Mouse (Mus musculus) lung, embryonic 15.5 days (tissue): ENCODE data around the gene Rnf43. TPM values are rescaled to one million over a fixed set of nuclear protein-coding genes. Genes with fewer than 3 reads are reported as not detected.

ENCODE experiments used
- ATAC-seq: fragments of 200-750 bp; cut with Nextera tagmentation; 2 replicates; pipeline ENCODE4 v1.8.0; 2017; ENCODE audit warnings: moderate number of reproducible peaks, borderline replicate concordance; ENCODE audit not compliant: low FRiP score, low TSS enrichment; ENCODE audit errors: extremely low read depth
- H3K27ac ChIP-seq: fragments of 300-500 bp; sonication (generic); 2 replicates; pipeline ENCODE4 v1.5.1; 2015; ENCODE audit warnings: moderate library complexity, mild to moderate bottlenecking, inconsistent platforms
- H3K27me3 ChIP-seq: fragments of 300-500 bp; sonication (generic); 2 replicates; pipeline ENCODE4 v1.6.1; 2015; ENCODE audit warnings: inconsistent platforms
- H3K36me3 ChIP-seq: fragments of 300-500 bp; sonication (generic); 2 replicates; pipeline ENCODE4 v1.6.1; 2015; ENCODE audit warnings: inconsistent platforms
- H3K4me1 ChIP-seq: fragments of 300-500 bp; sonication (generic); 2 replicates; pipeline ENCODE4 v1.6.1; 2015; ENCODE audit warnings: inconsistent platforms
- H3K4me2 ChIP-seq: fragments of 300-500 bp; sonication (generic); 2 replicates; pipeline ENCODE4 v1.6.1; 2015; ENCODE audit warnings: inconsistent platforms, mild to moderate bottlenecking, moderate library complexity
- H3K4me3 ChIP-seq: fragments of 300-500 bp; sonication (generic); 2 replicates; pipeline ENCODE4 v1.5.1; 2015; ENCODE audit warnings: mild to moderate bottlenecking, inconsistent platforms
- H3K9ac ChIP-seq: fragments of 300-500 bp; sonication (generic); 2 replicates; pipeline ENCODE4 v1.6.1; 2015; ENCODE audit warnings: inconsistent platforms
- H3K9me3 ChIP-seq: fragments of 300-500 bp; sonication (generic); 2 replicates; pipeline ENCODE4 v1.6.1; 2016; ENCODE audit warnings: inconsistent platforms
- WGBS: fragments of 180-500 bp; shearing (Covaris S2); methylation state at CpG from one replicate; pipeline ENCODE4 v1.1.7; 2015; 5-methylcytosine and 5-hydroxymethylcytosine counted together
- polyA plus RNA-seq: library from polyadenylated mRNA; unstranded; fragments of >200 nt; fragmentation: Nextera tagmentation; extraction: Ambion mirVana; gene quantifications from 2 replicates; pipeline ENCODE4 v1.2.1, GENCODE M21; 2015

The Rnf43 gene
- 14.3 and 16.4 TPM in 2 replicates for polyA plus RNA-seq

DNA sequence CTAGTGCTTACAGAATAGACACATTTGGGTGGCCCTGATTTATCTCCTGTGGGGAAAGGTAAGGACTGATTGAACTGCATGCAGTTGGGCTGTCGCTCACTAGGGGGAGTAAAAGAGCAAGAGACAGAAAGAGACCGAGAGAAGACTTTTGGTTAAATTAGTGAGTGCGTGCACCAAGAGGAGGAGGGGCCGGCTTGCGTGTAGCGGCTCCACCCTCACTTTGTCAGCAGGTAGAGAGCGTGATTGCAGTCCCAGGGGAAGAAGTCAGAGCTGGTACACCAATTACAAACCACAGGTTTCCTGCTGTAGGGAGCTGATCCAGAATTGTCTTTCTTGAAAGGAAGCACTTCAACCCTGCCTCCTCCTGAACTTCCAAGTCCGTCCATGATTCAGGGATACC is at the start of gene Rnf43:
Gene Rnf43 (plus strand): TSS at position 316 of the 400 bp plus-strand sequence.
- peak; percentile 86 for ATAC-seq
- H3K9me3 ChIP-seq = no peaks in the 10 kb centered on the region
- no peaks in the 10 kb centered on the region; the same call in 1 of the 2 replicates for H3K4me1 ChIP-seq
- H3K4me3 ChIP-seq = peak within 1 kb of the TSS; percentile 45
- no peaks in the 10 kb centered on the region for H3K36me3 ChIP-seq
- 3% methylated on average over 8 of the region's 8 CpGs for WGBS
- H3K27ac ChIP-seq = peak within 1 kb of the TSS; percentile 48
- H3K4me2 ChIP-seq = peak within 1 kb of the TSS; percentile 49
- H3K9ac ChIP-seq = peak within 1 kb of the TSS; percentile 48
- H3K27me3 ChIP-seq = no peaks in the 10 kb centered on the region

DNA sequence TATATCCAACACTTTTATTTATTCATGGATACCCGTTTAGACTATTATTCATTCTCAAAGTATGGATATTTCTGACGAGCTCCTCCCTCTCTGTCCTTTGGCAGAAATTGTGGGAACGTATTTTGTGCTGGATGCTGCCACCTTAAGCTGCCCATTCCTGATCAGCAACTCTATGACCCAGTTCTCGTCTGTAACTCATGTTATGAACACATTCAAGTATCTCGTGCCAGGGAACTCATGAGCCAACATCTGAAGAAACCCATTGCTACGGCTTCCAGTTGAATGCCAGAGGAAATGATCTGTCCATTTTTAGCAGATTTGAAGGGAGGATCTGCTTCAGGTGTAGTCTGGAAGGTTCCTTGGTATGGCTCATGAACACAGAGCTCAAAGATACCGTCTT is 48.5 kb upstream of the Rnf43 start:
- Histone ChIP-seq H3K9ac (no peak overlapping the region), H3K4me2 (no peak overlapping the region), H3K36me3 (peaks cover 88% of the 10 kb centered on the region), H3K4me3 (no peak overlapping the region), H3K4me1 (no peaks in the 10 kb centered on the region), H3K27me3 (no peaks in the 10 kb centered on the region), H3K27ac (no peak overlapping the region), H3K9me3 (peaks cover 5% of the 10 kb centered on the region; the same call in 1 of the 2 replicates)
- no peak for ATAC-seq
- 82% methylated on average over 7 of the region's 7 CpGs for WGBS

DNA sequence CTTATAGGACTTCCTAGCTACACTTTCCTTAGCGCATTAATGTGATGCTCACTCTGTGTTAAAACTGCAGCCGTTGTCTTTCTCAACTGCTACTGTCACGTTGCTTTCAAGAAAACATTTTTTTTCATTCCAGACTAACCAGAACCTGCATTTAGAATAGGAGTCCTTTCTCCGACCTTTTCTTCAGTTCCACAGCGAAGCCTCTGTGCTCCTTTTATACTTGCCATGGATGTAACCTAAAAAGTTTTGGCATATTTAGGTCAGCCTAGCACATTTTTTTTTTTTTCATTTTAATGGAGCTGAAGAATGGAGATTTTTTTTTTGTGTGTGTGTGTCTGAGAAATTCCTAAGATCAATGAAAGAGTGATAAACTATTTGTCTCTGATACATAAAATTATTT is 47.0 kb upstream of the Rnf43 start:
- no peak overlapping the region for H3K4me2 ChIP-seq
- peaks cover 5% of the 10 kb centered on the region; the same call in 1 of the 2 replicates for H3K9me3 ChIP-seq
- H3K4me1 ChIP-seq = no peaks in the 10 kb centered on the region
- no peak overlapping the region for H3K9ac ChIP-seq
- whole genome bisulfite sequencing = 89% methylated on average over 5 of the region's 5 CpGs
- no peak overlapping the region for H3K4me3 ChIP-seq
- H3K36me3 ChIP-seq = peaks cover 74% of the 10 kb centered on the region
- H3K27ac ChIP-seq = no peak overlapping the region
- ATAC-seq = no peak
- H3K27me3 ChIP-seq = no peaks in the 10 kb centered on the region

DNA sequence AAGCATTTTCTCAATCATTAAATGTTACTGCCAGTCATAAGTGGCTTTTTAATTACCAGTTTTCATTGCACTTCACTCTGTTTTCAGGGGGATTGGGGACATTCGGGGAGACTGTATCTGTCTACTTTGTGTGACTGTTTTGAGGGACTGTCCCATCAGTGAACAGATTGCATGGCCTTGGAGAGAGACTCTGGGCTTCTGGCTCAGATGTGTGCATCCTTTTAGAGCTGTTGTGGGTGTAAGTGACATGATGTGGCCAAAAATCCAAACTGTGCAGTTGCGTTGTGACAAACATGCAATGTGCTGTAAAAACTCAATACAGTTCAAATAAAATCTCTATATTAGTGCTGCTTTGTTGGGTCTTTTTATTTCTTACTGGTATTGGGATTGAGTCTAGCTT is 46.6 kb upstream of the Rnf43 start:
- Histone ChIP-seq H3K9ac (no peak overlapping the region), H3K4me3 (no peak overlapping the region), H3K4me1 (no peaks in the 10 kb centered on the region), H3K27ac (no peak overlapping the region), H3K4me2 (no peak overlapping the region), H3K9me3 (peaks cover 5% of the 10 kb centered on the region; the same call in 1 of the 2 replicates), H3K27me3 (no peaks in the 10 kb centered on the region), H3K36me3 (peaks cover 70% of the 10 kb centered on the region)
- no peak for ATAC-seq
- 100% methylated on average over 2 of the region's 2 CpGs for WGBS

DNA sequence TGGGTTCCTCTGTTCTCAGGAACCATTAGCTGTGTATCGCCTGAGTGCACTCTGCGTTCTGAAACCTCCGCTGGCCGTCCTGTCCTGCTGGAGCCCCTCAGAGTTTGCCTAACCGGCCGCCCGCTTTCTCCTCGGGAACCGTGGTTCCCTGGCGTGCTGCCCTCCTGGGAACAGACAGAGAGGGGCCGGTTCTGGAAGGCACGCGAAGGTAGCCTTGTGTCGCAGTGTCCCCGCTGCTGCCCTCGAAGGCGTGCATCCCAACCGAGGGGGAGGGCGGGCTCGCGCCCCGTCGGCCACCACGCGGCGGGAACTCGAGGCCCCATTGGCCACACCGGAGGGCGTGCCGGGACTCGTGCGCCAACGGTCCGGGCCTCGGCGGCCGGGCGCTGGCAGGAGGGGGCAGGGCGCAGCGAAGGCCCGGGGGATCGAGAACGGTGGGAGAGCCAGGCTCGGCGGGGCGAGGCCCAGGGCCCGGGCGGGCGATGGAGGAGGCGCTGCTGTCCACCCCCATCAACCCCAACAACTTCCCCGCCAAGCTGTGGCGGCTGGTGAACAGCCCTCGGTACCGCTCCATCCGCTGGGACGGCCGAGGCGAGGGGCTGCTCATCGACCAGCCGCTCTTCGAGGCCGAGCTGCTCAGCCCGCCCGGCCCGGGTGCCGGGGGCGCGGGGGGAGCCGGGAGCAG is 45.6 kb upstream of the Rnf43 start, which contains the start of gene Hsf5:
Gene Hsf5 (plus strand): TSS at position 375 of the 685 bp plus-strand sequence.
- H3K4me1 ChIP-seq = no peaks in the 10 kb centered on the region
- H3K4me3 ChIP-seq = no peak within 1 kb of the TSS
- WGBS = 87% methylated on average over 68 of the region's 69 CpGs
- H3K9me3 ChIP-seq = peaks cover 5% of the 10 kb centered on the region; the same call in 1 of the 2 replicates
- ATAC-seq = no peak; the same call in none of the 2 replicates
- no peak within 1 kb of the TSS for H3K9ac ChIP-seq
- H3K27me3 ChIP-seq = no peaks in the 10 kb centered on the region
- H3K36me3 ChIP-seq = peaks cover 62% of the 10 kb centered on the region
- no peak within 1 kb of the TSS for H3K4me2 ChIP-seq
- H3K27ac ChIP-seq = no peak within 1 kb of the TSS

DNA sequence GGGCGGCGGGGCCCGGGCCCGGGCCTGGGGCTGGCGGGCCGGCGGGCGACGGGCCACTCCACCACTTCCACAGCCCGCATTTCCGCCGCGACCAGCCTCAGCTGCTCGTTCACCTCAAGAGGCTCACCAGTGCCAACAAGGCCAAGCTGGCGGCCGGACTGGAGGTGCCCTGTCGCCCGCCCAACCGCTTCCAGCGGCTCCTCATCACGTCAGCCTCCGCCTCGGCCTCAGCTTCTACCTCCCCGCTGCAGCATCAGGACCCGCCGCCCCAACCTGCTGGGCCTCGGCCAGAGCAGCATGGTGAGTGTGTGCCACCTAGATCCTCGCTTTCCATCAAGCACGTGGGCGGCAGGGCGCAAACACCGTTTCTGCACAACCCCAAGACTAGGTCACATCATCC is 44.9 kb upstream of the Rnf43 start:
- no peak overlapping the region for H3K4me2 ChIP-seq
- WGBS = 92% methylated on average over 32 of the region's 32 CpGs
- H3K27me3 ChIP-seq = no peaks in the 10 kb centered on the region
- no peak overlapping the region for H3K4me3 ChIP-seq
- peaks cover 61% of the 10 kb centered on the region for H3K36me3 ChIP-seq
- peak; percentile 49; the same call in 1 of the 2 replicates for ATAC-seq
- no peak overlapping the region for H3K9ac ChIP-seq
- H3K9me3 ChIP-seq = peaks cover 5% of the 10 kb centered on the region; the same call in 1 of the 2 replicates
- no peak overlapping the region for H3K27ac ChIP-seq
- no peaks in the 10 kb centered on the region for H3K4me1 ChIP-seq

DNA sequence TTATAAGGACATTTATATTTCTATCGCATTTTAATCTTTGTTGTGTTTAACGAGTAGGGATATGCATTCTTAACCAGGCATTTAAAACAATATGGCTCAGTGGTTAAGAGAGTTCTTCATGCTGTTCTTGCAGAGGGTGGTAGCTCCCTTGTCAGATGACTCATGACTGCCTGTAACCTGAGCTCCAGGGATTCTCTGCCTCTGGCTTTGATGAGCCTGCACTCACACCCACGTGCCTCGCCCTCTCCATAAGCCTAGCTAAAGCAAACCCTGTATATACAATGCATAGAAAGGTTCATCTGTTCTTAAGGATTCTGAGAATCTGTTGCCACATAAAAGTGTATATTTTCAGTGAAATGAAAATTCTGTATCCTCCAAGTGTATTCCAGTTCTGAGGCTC is 39.4 kb upstream of the Rnf43 start:
- no peaks in the 10 kb centered on the region for H3K27me3 ChIP-seq
- no peak overlapping the region for H3K27ac ChIP-seq
- no peaks in the 10 kb centered on the region for H3K4me1 ChIP-seq
- no peak for ATAC-seq
- peaks cover 30% of the 10 kb centered on the region for H3K36me3 ChIP-seq
- WGBS = 64% methylated on average over 4 of the region's 4 CpGs
- H3K9ac ChIP-seq = no peak overlapping the region
- H3K4me2 ChIP-seq = no peak overlapping the region
- no peaks in the 10 kb centered on the region for H3K9me3 ChIP-seq
- H3K4me3 ChIP-seq = no peak overlapping the region

DNA sequence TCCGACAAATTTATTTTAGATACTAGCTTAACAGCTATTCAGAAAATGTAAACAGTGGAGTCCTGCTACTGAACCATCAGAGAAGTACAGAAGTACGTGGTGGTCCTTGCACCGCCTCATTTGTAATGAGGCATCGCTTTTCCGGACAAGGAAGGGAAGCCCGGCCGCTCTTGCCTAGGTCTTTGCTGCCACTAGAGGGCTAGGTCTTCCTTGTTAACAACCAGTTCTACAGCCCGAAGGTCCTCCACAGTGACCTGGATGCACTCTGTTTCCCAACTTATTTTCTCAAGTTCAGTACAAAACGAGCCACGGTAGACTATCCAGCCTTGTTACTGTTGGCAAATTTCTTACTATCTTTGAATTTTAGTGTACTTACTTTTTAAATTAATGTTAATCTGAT is 32.7 kb upstream of the Rnf43 start:
- Histone ChIP-seq H3K9me3 (no peaks in the 10 kb centered on the region), H3K27ac (no peak overlapping the region), H3K9ac (no peak overlapping the region), H3K4me2 (no peak overlapping the region), H3K36me3 (0 out of 2 replicates have a peak, but pooled peaks cover 3% of the 10 kb centered on the region), H3K4me3 (no peak overlapping the region), H3K4me1 (no peaks in the 10 kb centered on the region), H3K27me3 (no peaks in the 10 kb centered on the region)
- WGBS = 20% methylated on average over 10 of the region's 10 CpGs
- no peak for ATAC-seq

DNA sequence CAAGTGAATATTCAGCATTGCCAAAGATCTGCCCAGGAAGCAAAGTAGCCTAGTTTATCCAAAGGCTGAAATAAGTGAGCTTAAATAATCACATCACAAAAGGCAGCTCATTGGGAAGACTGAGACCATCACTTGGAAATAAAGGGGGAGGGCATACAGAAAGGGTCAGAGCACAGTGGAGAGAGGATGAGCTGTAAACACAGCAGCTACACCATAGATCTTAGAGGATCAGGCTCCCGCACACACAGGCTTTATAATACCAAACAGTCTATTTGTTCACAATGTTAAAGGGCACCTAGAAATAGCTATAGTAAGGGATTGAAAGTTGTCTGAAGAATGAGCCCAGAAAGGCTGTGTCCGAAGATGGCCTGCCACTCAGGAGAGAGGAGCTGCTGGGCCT is 23.7 kb upstream of the Rnf43 start:
- H3K9me3 ChIP-seq = no peaks in the 10 kb centered on the region
- no peak overlapping the region; the same call in 1 of the 2 replicates for H3K27ac ChIP-seq
- ATAC-seq = no peak
- H3K4me1 ChIP-seq = no peaks in the 10 kb centered on the region
- 19% methylated on average over 2 of the region's 2 CpGs for WGBS
- peak overlapping the region; percentile 45 for H3K9ac ChIP-seq
- peak overlapping the region; percentile 77 for H3K4me2 ChIP-seq
- H3K4me3 ChIP-seq = peak overlapping the region; percentile 46
- no peaks in the 10 kb centered on the region for H3K27me3 ChIP-seq
- no peaks in the 10 kb centered on the region for H3K36me3 ChIP-seq

DNA sequence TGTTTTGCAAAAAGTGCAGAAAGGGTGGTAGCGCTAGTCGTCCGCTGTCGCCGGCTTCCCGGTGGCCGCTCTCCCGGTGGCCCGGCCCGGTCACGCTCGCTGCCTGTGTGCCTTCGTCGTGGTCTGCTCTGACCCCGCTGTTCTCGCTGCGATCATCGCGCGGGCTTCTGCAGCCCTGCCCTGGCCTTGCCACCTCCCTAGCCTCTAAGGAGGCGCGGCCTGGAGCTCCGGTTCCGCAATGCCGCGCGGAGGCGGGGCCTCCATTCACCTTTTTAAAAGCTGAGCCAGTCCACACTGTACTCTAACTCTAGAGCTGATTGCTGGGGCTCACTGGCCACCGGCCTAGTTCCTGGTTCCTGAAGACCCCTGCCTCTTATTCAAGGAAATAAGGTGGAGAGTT is 23.3 kb upstream of the Rnf43 start:
- ATAC-seq = peak; percentile 83
- no peaks in the 10 kb centered on the region for H3K9me3 ChIP-seq
- H3K36me3 ChIP-seq = no peaks in the 10 kb centered on the region
- peak overlapping the region; percentile 45 for H3K9ac ChIP-seq
- H3K4me3 ChIP-seq = peak overlapping the region; percentile 46
- no peak overlapping the region; the same call in 1 of the 2 replicates for H3K27ac ChIP-seq
- no peaks in the 10 kb centered on the region for H3K4me1 ChIP-seq
- H3K27me3 ChIP-seq = no peaks in the 10 kb centered on the region
- H3K4me2 ChIP-seq = peak overlapping the region; percentile 77
- under 1% methylated on average over 29 of the region's 29 CpGs for WGBS

DNA sequence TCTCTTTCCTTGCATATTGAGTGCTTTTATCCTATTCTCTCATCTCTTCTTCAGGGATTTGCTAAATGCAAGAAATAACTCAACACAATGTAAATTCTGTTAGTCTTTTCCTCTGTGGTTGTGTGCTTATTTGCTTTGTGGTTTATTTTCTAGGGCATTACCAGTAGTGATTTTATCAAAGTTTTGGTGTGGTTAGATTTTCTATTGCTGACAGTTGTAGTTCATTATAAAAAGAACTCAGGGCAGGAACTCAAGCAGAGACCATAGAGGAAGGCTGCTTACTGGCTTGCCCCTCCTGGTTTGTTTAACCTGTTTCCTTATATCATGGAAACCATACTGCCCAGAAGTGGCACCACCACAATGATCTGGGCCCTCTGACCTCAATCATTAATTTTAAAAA is 19.7 kb upstream of the Rnf43 start:
- no peak overlapping the region for H3K27ac ChIP-seq
- H3K9ac ChIP-seq = no peak overlapping the region
- no peaks in the 10 kb centered on the region for H3K36me3 ChIP-seq
- no peak overlapping the region for H3K4me2 ChIP-seq
- H3K9me3 ChIP-seq = no peaks in the 10 kb centered on the region
- no peak overlapping the region for H3K4me3 ChIP-seq
- no peaks in the 10 kb centered on the region for H3K27me3 ChIP-seq
- H3K4me1 ChIP-seq = no peaks in the 10 kb centered on the region
- ATAC-seq = no peak

DNA sequence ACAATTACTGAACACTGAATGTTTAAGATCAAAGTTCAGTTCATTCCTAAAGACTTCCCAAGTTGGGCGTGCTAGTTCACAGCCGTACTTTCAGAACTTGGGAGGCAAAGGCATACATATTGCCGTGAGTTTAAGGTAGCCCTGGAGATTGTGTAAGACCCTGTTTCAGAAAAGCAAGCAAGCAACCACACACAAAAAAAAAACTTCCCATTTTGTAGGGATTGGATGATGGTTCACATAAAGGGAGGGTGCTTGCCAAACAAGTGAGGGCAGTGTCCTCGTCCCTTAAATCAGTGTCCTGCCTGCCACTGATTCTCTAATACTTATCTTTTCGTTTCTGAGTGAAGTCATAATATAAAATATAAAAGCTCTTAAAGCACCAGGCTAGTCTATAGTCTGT is 7.8 kb upstream of the Rnf43 start:
- H3K9ac ChIP-seq = no peak overlapping the region
- no peak overlapping the region for H3K27ac ChIP-seq
- no peak overlapping the region for H3K4me2 ChIP-seq
- H3K9me3 ChIP-seq = no peaks in the 10 kb centered on the region
- no peak overlapping the region for H3K4me3 ChIP-seq
- no peaks in the 10 kb centered on the region for H3K36me3 ChIP-seq
- no peaks in the 10 kb centered on the region for H3K4me1 ChIP-seq
- 72% methylated on average over 5 of the region's 5 CpGs for WGBS
- H3K27me3 ChIP-seq = no peaks in the 10 kb centered on the region
- ATAC-seq = no peak
